Comparison of ENCODE assay signal across 8 mouse cellular contexts in the genomic region with DNA sequence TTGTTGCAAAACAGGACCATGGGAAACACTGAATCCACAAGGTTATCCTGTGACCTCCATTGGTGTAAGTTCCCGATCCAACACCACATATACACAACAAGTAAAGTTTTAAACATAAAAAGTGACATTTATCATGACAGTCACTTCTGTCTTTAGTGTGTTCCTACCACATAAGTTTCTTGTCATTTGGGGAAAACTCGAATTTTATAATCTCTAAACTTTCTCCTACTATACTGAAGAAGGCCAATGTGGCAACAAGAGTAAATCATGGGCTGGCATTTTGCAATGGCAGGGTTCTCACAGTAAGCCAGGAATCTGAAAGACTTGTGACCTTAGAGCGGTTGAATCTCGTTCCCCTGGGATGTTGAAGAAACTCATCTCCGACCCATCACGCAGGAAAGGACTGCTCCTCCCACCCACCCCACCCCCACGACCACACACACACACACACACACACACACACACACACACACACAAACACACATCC. TPM values are rescaled to one million over a fixed set of nuclear protein-coding genes. Genes with fewer than 3 reads are reported as not detected.
A peak's percentile ranks its signal among the peaks of the same experiment; 100 is the strongest.
DNase-seq lines count a peak whose midpoint lies in the region; ATAC-seq and TF ChIP-seq lines count a peak whose summit lies in the region.

No protein-coding gene starts in this region.

- no peak for TF ChIP-seq EP300 in stomach, postnatal 0 days (optimal IDR thresholded peaks at IDR 0.05)

- H3K27me3 ChIP-seq in spleen, adult 2 months (ENCODE audit: control insufficient read depth, insufficient read depth, low read length): no peaks in the 10 kb centered on the region
- no peaks in the 10 kb centered on the region for H3K27me3 ChIP-seq in liver, embryonic 11.5 days (replicated peaks; ENCODE audit: control insufficient read depth, insufficient read depth, low read length)
- no peaks in the 10 kb centered on the region for H3K27me3 ChIP-seq in stomach, postnatal 0 days (ENCODE audit: control insufficient read depth, insufficient read depth, low read length)

- peaks cover 10% of the 10 kb centered on the region for H3K36me3 ChIP-seq in spleen, adult 2 months (ENCODE audit: control insufficient read depth, insufficient read depth, low read length)
- H3K36me3 ChIP-seq in liver, embryonic 11.5 days (ENCODE audit: control insufficient read depth, insufficient read depth, low read length): peaks cover 3% of the 10 kb centered on the region; the same call in 1 of the 2 replicates
- H3K36me3 ChIP-seq in stomach, postnatal 0 days (ENCODE audit: control insufficient read depth, insufficient read depth, low read length): no peaks in the 10 kb centered on the region; the same call in 1 of the 2 replicates

- no peak for ATAC-seq in liver, embryonic 11.5 days (replicated peaks; ENCODE audit: low FRiP score)
- ATAC-seq in stomach, postnatal 0 days (ENCODE audit: low FRiP score, low TSS enrichment): peak; percentile 3; the same call in 1 of the 2 replicates

- H3K4me1 ChIP-seq in spleen, adult 2 months (ENCODE audit: control insufficient read depth, insufficient read depth, insufficient read length): peaks cover 3% of the 10 kb centered on the region
- 0 out of 2 replicates have a peak, but pooled peaks cover 4% of the 10 kb centered on the region for H3K4me1 ChIP-seq in liver, embryonic 11.5 days (replicated peaks; ENCODE audit: control insufficient read depth, insufficient read depth, low read length)
- no peaks in the 10 kb centered on the region for H3K4me1 ChIP-seq in stomach, postnatal 0 days (replicated peaks; ENCODE audit: control insufficient read depth, insufficient read depth)

- H3K4me3 ChIP-seq in spleen, adult 2 months (ENCODE audit: extremely low read depth, insufficient read depth, insufficient read length): peak overlapping the region; percentile 100
- peak overlapping the region; percentile 95 for H3K4me3 ChIP-seq in liver, embryonic 11.5 days (ENCODE audit: low read depth, low read length)
- H3K4me3 ChIP-seq in stomach, postnatal 0 days (ENCODE audit: low read depth, low read length): peak overlapping the region; percentile 99

- TF ChIP-seq POLR2A in spleen, adult 2 months (IDR thresholded peaks at IDR 0.05; ENCODE audit: low read depth, low read length): no peak

- H3K4me2 ChIP-seq in liver, embryonic 11.5 days: peak overlapping the region; percentile 81
- peak overlapping the region; percentile 80 for H3K4me2 ChIP-seq in stomach, postnatal 0 days (replicated peaks; ENCODE audit: low read depth)

- WGBS in spleen, adult 2 months: 23% methylated on average over 7 of the region's 7 CpGs
- 18% methylated on average over 7 of the region's 7 CpGs for WGBS in liver, embryonic 11.5 days
- 15% methylated on average over 7 of the region's 7 CpGs for WGBS in stomach, postnatal 0 days

- TF ChIP-seq CTCF in spleen, adult 2 months (IDR thresholded peaks at IDR 0.05; ENCODE audit: extremely low read depth, insufficient read depth, insufficient read length, insufficient replicate concordance): no peak
- no peak for TF ChIP-seq CTCF in stomach, postnatal 0 days (IDR thresholded peaks at IDR 0.05; ENCODE audit: low read depth)

- H3K27ac ChIP-seq in spleen, adult 2 months (ENCODE audit: insufficient read depth, low read length): no peak overlapping the region
- H3K27ac ChIP-seq in liver, embryonic 11.5 days (ENCODE audit: low read depth, low read length): peak overlapping the region; percentile 45
- no peak overlapping the region for H3K27ac ChIP-seq in stomach, postnatal 0 days (replicated peaks)

- peak overlapping the region; percentile 88 for H3K9ac ChIP-seq in liver, embryonic 11.5 days (ENCODE audit: low read depth, low read length)
- peak overlapping the region; percentile 93 for H3K9ac ChIP-seq in stomach, postnatal 0 days (ENCODE audit: low read length)

- H3K9me3 ChIP-seq in liver, embryonic 11.5 days (ENCODE audit: control insufficient read depth, low read length): no peaks in the 10 kb centered on the region
- H3K9me3 ChIP-seq in stomach, postnatal 0 days (ENCODE audit: control insufficient read depth, low read length): no peaks in the 10 kb centered on the region

- DNase-seq in adrenal gland, adult 8-10 months: peak; percentile 54
- DNase-seq in adrenal gland, postnatal 25 days: no peak
- DNase-seq in spleen, adult 2 months (ENCODE audit: low read depth in 1 of 2, low spot score in 2 of 2): no peak
- DNase-seq in spleen, postnatal 14 days (ENCODE audit: low spot score in 2 of 2): no peak
- no peak for DNase-seq in liver, embryonic 11.5 days (ENCODE audit: low spot score)
- DNase-seq in stomach, postnatal 0 days (ENCODE audit: low spot score): no peak
- DNase-seq in thymus, postnatal 0 days (ENCODE audit: low spot score): no peak
- DNase-seq in cerebellum, adult 9-11 months: no peak

RNA-seq across cellular contexts. Expression of gene Ginm1, which starts 12.8 kb away (rescaled TPM):
- 100 to 1,000 TPM; 159 to 252 (median 205) TPM for total RNA-seq in adrenal gland, adult 8-10 months (2022)
- 278 and 285 TPM in 2 replicates for total RNA-seq in adrenal gland, postnatal 25 days (2021)
- polyA plus RNA-seq in spleen, adult 2 months (2012; rRNA removed): 9.2 and 13.9 TPM in 2 replicates
- polyA plus RNA-seq in liver, embryonic 11.5 days (2014; fragmentation: Nextera tagmentation; extraction: Ambion mirVana): 41.5 and 48.0 TPM in 2 replicates
- polyA plus RNA-seq in stomach, postnatal 0 days (2015; fragmentation: Nextera tagmentation; extraction: Ambion mirVana): 88.8 and 95.0 TPM in 2 replicates
- polyA plus RNA-seq in thymus, postnatal 0 days (2015; fragmentation: Nextera tagmentation; extraction: Ambion mirVana): 58.0 and 67.5 TPM in 2 replicates

RNA-seq across cellular contexts. Expression of gene Ppil4, which starts 12.9 kb away (rescaled TPM):
- total RNA-seq in adrenal gland, adult 8-10 months (2022): 10 to 100 TPM; 22.4 to 34.8 (median 27.5) TPM
- total RNA-seq in adrenal gland, postnatal 25 days (2021): 25.2 and 30.3 TPM in 2 replicates
- polyA plus RNA-seq in spleen, adult 2 months (2012; rRNA removed): 5.5 and 6.2 TPM in 2 replicates
- 44.3 and 53.0 TPM in 2 replicates for polyA plus RNA-seq in liver, embryonic 11.5 days (2014; fragmentation: Nextera tagmentation; extraction: Ambion mirVana)
- polyA plus RNA-seq in stomach, postnatal 0 days (2015; fragmentation: Nextera tagmentation; extraction: Ambion mirVana): 21.3 and 23.3 TPM in 2 replicates
- 49.8 and 52.5 TPM in 2 replicates for polyA plus RNA-seq in thymus, postnatal 0 days (2015; fragmentation: Nextera tagmentation; extraction: Ambion mirVana)

RNA-seq across cellular contexts. Expression of gene Zc3h12d, which starts 52.5 kb away (rescaled TPM):
- total RNA-seq in adrenal gland, adult 8-10 months (2022): under 1 TPM; 0.24 to 0.95 (median 0.58) TPM
- total RNA-seq in adrenal gland, postnatal 25 days (2021): 0.18 and 0.24 TPM in 2 replicates
- 18.3 and 24.6 TPM in 2 replicates for polyA plus RNA-seq in spleen, adult 2 months (2012; rRNA removed)
- polyA plus RNA-seq in liver, embryonic 11.5 days (2014; fragmentation: Nextera tagmentation; extraction: Ambion mirVana): 0.05 and 0.16 TPM in 2 replicates
- polyA plus RNA-seq in stomach, postnatal 0 days (2015; fragmentation: Nextera tagmentation; extraction: Ambion mirVana): 0.17 and 0.28 TPM in 2 replicates
- polyA plus RNA-seq in thymus, postnatal 0 days (2015; fragmentation: Nextera tagmentation; extraction: Ambion mirVana): 2.4 and 2.5 TPM in 2 replicates

RNA-seq across cellular contexts. Expression of gene Katna1, which starts 54.0 kb away (rescaled TPM):
- 10 to 100 TPM; 32.4 to 35.4 (median 32.6) TPM for total RNA-seq in adrenal gland, adult 8-10 months (2022)
- total RNA-seq in adrenal gland, postnatal 25 days (2021): 35.2 and 36.7 TPM in 2 replicates
- polyA plus RNA-seq in spleen, adult 2 months (2012; rRNA removed): 2.4 and 2.8 TPM in 2 replicates
- 63.6 and 68.0 TPM in 2 replicates for polyA plus RNA-seq in liver, embryonic 11.5 days (2014; fragmentation: Nextera tagmentation; extraction: Ambion mirVana)
- 40.2 and 42.5 TPM in 2 replicates for polyA plus RNA-seq in stomach, postnatal 0 days (2015; fragmentation: Nextera tagmentation; extraction: Ambion mirVana)
- polyA plus RNA-seq in thymus, postnatal 0 days (2015; fragmentation: Nextera tagmentation; extraction: Ambion mirVana): 67.4 and 74.0 TPM in 2 replicates
